Mouse (Mus musculus): ENCODE data around the gene Zfpm1.

- TF ChIP-seq CTCF (IDR thresholded peaks at IDR 0.05; ENCODE audit: extremely low read depth, insufficient read depth, insufficient read length, insufficient replicate concordance) (no peak), POLR2A (IDR thresholded peaks at IDR 0.05; ENCODE audit: low read depth, low read length) (no peak)
Observed at GRCm38 (mm10) chr8:122362271-122362670, 80.3 kb downstream of the Zfpm1 start.
